Mouse (Mus musculus): ENCODE results near the gene Themis. TPM values are rescaled to one million over a fixed set of nuclear protein-coding genes. Genes with fewer than 3 reads are reported as not detected.

Themis gene
- not detected in 2 replicates for polyA plus RNA-seq (2015; fragmentation: Nextera tagmentation; extraction: Ambion mirVana)

GRCm38 (mm10) chr10:28668261-28668660, at the start of gene Themis:
Themis (plus strand) TSS chr10:28668360.
- no peak within 1 kb of the TSS for H3K4me2 ChIP-seq
- no peak within 1 kb of the TSS for H3K27ac ChIP-seq (replicated peaks)
- no peaks in the 10 kb centered on the region for H3K4me1 ChIP-seq (replicated peaks)
- H3K9me3 ChIP-seq (replicated peaks), result no peaks in the 10 kb centered on the region
- H3K9ac ChIP-seq, result no peak within 1 kb of the TSS
- ATAC-seq (ENCODE audit: insufficient read depth), result no peak
- no peaks in the 10 kb centered on the region for H3K27me3 ChIP-seq
- no peak within 1 kb of the TSS for H3K4me3 ChIP-seq (replicated peaks)
- WGBS (ENCODE audit: insufficient replicate concordance), result 31% methylated on average over 5 of the region's 5 CpGs
- no peaks in the 10 kb centered on the region for H3K36me3 ChIP-seq (replicated peaks)

GRCm38 (mm10) chr10:28619415-28619814, 48.7 kb upstream of the Themis start:
- Histone ChIP-seq H3K4me1 (replicated peaks) (no peaks in the 10 kb centered on the region), H3K27ac (replicated peaks) (no peak overlapping the region), H3K9me3 (replicated peaks) (no peaks in the 10 kb centered on the region), H3K27me3 (no peaks in the 10 kb centered on the region), H3K4me2 (no peak overlapping the region), H3K9ac (no peak overlapping the region), H3K4me3 (replicated peaks) (no peak overlapping the region), H3K36me3 (replicated peaks) (no peaks in the 10 kb centered on the region)
- 65% methylated on average over 1 of the region's 1 CpGs for WGBS (ENCODE audit: insufficient replicate concordance)
- no peak for ATAC-seq (ENCODE audit: insufficient read depth)

DNA sequence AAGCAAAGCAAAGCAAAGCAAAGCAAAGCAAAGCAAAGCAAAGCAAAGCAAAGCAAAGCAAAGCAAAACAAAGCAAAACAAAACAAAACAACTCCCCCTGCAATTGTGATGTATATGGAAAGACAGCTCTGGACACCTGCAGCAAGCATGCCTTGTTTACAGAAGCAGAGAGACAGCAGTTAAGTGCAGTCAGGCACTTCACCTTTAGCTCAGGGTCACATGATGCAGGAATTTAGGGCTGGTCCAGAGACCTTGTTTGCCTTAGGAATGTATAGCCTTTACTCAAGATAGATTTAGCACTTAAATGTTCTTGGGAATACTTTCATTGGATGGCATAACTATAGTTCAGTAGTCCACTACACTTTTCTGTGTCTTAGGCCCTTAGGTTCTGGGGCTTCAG, 32.1 kb upstream of the Themis start:
- Histone ChIP-seq H3K9ac (no peak overlapping the region), H3K27me3 (no peaks in the 10 kb centered on the region), H3K27ac (replicated peaks) (no peak overlapping the region), H3K4me2 (no peak overlapping the region), H3K4me3 (replicated peaks) (no peak overlapping the region), H3K36me3 (replicated peaks) (no peaks in the 10 kb centered on the region), H3K4me1 (replicated peaks) (no peaks in the 10 kb centered on the region), H3K9me3 (replicated peaks) (no peaks in the 10 kb centered on the region)
- no peak for ATAC-seq (ENCODE audit: insufficient read depth)

DNA sequence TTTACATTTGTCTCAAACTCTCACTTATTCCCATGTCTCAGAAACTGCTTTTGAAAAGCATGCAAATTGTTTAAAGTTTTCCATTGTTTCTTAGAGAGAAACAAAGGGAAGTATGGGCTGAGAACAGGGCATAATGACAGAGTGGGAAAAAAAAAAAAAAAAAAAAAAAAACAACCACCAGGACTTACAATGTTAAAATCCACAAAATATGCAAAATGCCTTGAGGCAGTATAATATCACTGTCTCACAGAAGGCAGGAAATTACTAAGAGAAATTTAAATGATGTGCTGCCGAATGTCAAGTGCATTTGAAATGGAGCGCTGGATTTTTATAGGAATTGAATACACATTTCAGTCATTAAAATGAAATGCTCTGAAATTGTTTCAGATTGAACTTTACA, 26.3 kb upstream of the Themis start:
- H3K9me3 ChIP-seq (replicated peaks), result no peaks in the 10 kb centered on the region
- 84% methylated on average over 2 of the region's 2 CpGs for WGBS (ENCODE audit: insufficient replicate concordance)
- no peak overlapping the region for H3K27ac ChIP-seq (replicated peaks)
- no peaks in the 10 kb centered on the region for H3K4me1 ChIP-seq (replicated peaks)
- ATAC-seq (ENCODE audit: insufficient read depth), result no peak
- H3K27me3 ChIP-seq, result no peaks in the 10 kb centered on the region
- no peaks in the 10 kb centered on the region for H3K36me3 ChIP-seq (replicated peaks)
- H3K4me3 ChIP-seq (replicated peaks), result no peak overlapping the region
- no peak overlapping the region for H3K4me2 ChIP-seq
- no peak overlapping the region for H3K9ac ChIP-seq

GRCm38 (mm10) chr10:28647855-28648254, 20.3 kb upstream of the Themis start:
- Histone ChIP-seq H3K9me3 (replicated peaks) (no peaks in the 10 kb centered on the region), H3K4me1 (replicated peaks) (no peaks in the 10 kb centered on the region), H3K27ac (replicated peaks) (no peak overlapping the region), H3K4me3 (replicated peaks) (no peak overlapping the region), H3K9ac (no peak overlapping the region), H3K36me3 (replicated peaks) (no peaks in the 10 kb centered on the region), H3K27me3 (no peaks in the 10 kb centered on the region), H3K4me2 (no peak overlapping the region)
- no peak for ATAC-seq (ENCODE audit: insufficient read depth)
- WGBS (ENCODE audit: insufficient replicate concordance), result 67% methylated on average over 2 of the region's 2 CpGs

- no peak for ATAC-seq (ENCODE audit: insufficient read depth)
- Histone ChIP-seq H3K27ac (replicated peaks) (no peak overlapping the region), H3K27me3 (no peaks in the 10 kb centered on the region), H3K4me3 (replicated peaks) (no peak overlapping the region), H3K9ac (no peak overlapping the region), H3K4me2 (no peak overlapping the region), H3K4me1 (replicated peaks) (no peaks in the 10 kb centered on the region), H3K9me3 (replicated peaks) (no peaks in the 10 kb centered on the region), H3K36me3 (replicated peaks) (no peaks in the 10 kb centered on the region)
- WGBS (ENCODE audit: insufficient replicate concordance), result 55% methylated on average over 6 of the region's 6 CpGs
These were observed 18.9 kb upstream of the Themis start for GRCm38 (mm10) chr10:28649109-28649899.

DNA sequence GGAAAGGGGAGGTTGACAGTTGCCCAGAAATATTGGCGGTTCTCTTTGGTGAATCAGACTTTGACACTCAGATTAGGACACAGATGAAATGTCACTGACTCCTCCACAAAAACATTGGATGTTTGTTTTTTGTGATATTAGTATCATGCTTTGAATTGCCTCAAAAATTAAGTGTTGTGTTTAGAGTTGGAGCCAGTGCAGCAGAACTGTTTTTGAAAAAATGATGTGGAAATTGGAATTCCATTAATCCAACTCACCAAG, 18.3 kb upstream of the Themis start:
- no peak for ATAC-seq (ENCODE audit: insufficient read depth)
- no peak overlapping the region for H3K4me2 ChIP-seq
- H3K9me3 ChIP-seq (replicated peaks), result no peaks in the 10 kb centered on the region
- no peak overlapping the region for H3K9ac ChIP-seq
- H3K4me3 ChIP-seq (replicated peaks), result no peak overlapping the region
- H3K4me1 ChIP-seq (replicated peaks), result no peaks in the 10 kb centered on the region
- H3K27me3 ChIP-seq, result no peaks in the 10 kb centered on the region
- H3K27ac ChIP-seq (replicated peaks), result no peak overlapping the region
- 39% methylated on average over 1 of the region's 1 CpGs for WGBS (ENCODE audit: insufficient replicate concordance)
- no peaks in the 10 kb centered on the region for H3K36me3 ChIP-seq (replicated peaks)

GRCm38 (mm10) chr10:28651910-28652309, 16.2 kb upstream of the Themis start:
- 30% methylated on average over 2 of the region's 2 CpGs for WGBS (ENCODE audit: insufficient replicate concordance)
- H3K9ac ChIP-seq, result no peak overlapping the region
- H3K27ac ChIP-seq (replicated peaks), result no peak overlapping the region
- ATAC-seq (ENCODE audit: insufficient read depth), result no peak
- H3K4me1 ChIP-seq (replicated peaks), result no peaks in the 10 kb centered on the region
- H3K4me2 ChIP-seq, result no peak overlapping the region
- no peak overlapping the region for H3K4me3 ChIP-seq (replicated peaks)
- no peaks in the 10 kb centered on the region for H3K9me3 ChIP-seq (replicated peaks)
- H3K27me3 ChIP-seq, result no peaks in the 10 kb centered on the region
- no peaks in the 10 kb centered on the region for H3K36me3 ChIP-seq (replicated peaks)

GRCm38 (mm10) chr10:28654733-28655132, 13.4 kb upstream of the Themis start:
- Histone ChIP-seq H3K9ac (no peak overlapping the region), H3K4me1 (replicated peaks) (no peaks in the 10 kb centered on the region), H3K4me2 (no peak overlapping the region), H3K36me3 (replicated peaks) (no peaks in the 10 kb centered on the region), H3K27me3 (no peaks in the 10 kb centered on the region), H3K4me3 (replicated peaks) (no peak overlapping the region), H3K27ac (replicated peaks) (no peak overlapping the region), H3K9me3 (replicated peaks) (no peaks in the 10 kb centered on the region)
- no peak for ATAC-seq (ENCODE audit: insufficient read depth)

DNA sequence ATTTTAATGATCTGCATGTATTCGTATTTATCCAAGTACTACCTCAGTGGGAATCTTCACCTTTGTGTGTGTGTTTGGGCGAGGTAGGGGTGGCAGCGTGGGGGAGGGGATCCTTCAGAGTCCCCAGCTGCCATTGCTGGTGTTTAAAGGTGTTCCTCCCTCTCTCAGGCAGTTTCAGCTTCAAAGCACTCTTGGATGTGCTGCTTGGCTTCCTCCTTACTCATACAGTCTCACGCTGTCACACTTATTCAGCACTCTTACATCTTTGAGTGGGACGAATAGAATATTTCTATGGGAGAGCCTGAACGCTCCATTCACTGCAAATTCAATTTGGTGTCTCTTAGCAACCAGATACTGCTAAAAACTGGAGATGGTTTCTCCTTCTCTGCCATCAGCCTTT, 3.0 kb upstream of the Themis start:
- H3K9me3 ChIP-seq (replicated peaks), result no peaks in the 10 kb centered on the region
- no peaks in the 10 kb centered on the region for H3K36me3 ChIP-seq (replicated peaks)
- H3K4me2 ChIP-seq, result no peak overlapping the region
- no peaks in the 10 kb centered on the region for H3K4me1 ChIP-seq (replicated peaks)
- no peaks in the 10 kb centered on the region for H3K27me3 ChIP-seq
- WGBS (ENCODE audit: insufficient replicate concordance), result 57% methylated on average over 6 of the region's 6 CpGs
- H3K27ac ChIP-seq (replicated peaks), result no peak overlapping the region
- no peak for ATAC-seq (ENCODE audit: insufficient read depth)
- H3K4me3 ChIP-seq (replicated peaks), result no peak overlapping the region
- no peak overlapping the region for H3K9ac ChIP-seq

DNA sequence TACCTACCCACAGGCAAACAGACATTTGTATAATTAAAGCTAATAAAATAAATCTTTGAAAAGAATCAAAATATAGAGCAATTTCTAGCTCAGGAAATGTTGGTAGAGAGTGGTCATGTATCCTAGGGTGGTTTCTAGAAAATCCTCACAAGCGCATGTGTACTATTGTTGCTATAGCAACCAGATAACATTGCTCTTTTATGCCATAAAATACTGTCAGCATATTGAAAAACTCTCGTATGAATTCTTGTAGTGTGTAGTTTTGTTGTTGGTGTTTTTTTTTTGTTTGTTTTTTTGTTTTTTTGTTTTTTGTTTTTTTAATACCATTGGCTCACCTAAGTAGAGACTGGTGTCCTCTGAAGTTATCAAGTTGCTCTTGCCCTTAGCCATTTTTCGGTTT, 5.8 kb downstream of the Themis start:
- Histone ChIP-seq H3K9ac (no peak overlapping the region), H3K27ac (replicated peaks) (no peak overlapping the region), H3K27me3 (no peaks in the 10 kb centered on the region), H3K4me3 (replicated peaks) (no peak overlapping the region), H3K9me3 (replicated peaks) (no peaks in the 10 kb centered on the region), H3K4me1 (replicated peaks) (no peaks in the 10 kb centered on the region), H3K36me3 (replicated peaks) (no peaks in the 10 kb centered on the region), H3K4me2 (no peak overlapping the region)
- 58% methylated on average over 3 of the region's 3 CpGs for WGBS (ENCODE audit: insufficient replicate concordance)
- no peak for ATAC-seq (ENCODE audit: insufficient read depth)

- Histone ChIP-seq H3K4me1 (replicated peaks) (no peaks in the 10 kb centered on the region), H3K36me3 (replicated peaks) (no peaks in the 10 kb centered on the region), H3K9ac (no peak overlapping the region), H3K27me3 (no peaks in the 10 kb centered on the region), H3K4me3 (replicated peaks) (no peak overlapping the region), H3K27ac (replicated peaks) (no peak overlapping the region), H3K9me3 (replicated peaks) (no peaks in the 10 kb centered on the region), H3K4me2 (no peak overlapping the region)
- 61% methylated on average over 2 of the region's 2 CpGs for WGBS (ENCODE audit: insufficient replicate concordance)
- no peak for ATAC-seq (ENCODE audit: insufficient read depth)
These were observed 7.2 kb downstream of the Themis start for GRCm38 (mm10) chr10:28675337-28675736.
